Mouse (Mus musculus) ES-E14 (cell line): ENCODE results near the gene Fam3c. TPM values are rescaled to one million over a fixed set of nuclear protein-coding genes. Genes with fewer than 3 reads are reported as not detected.
A peak's percentile ranks its signal among the peaks of the same experiment; 100 is the strongest.

Experiments used
- DNase-seq: peaks from one replicate; pipeline ENCODE4 v3.0.0-alpha.2; 2013; ENCODE audit warnings: low read depth, low spot score
- H3K27ac ChIP-seq: 2 replicates; pipeline ENCODE4 v1.5.1; 2012; ENCODE audit warnings: low read depth, mild to moderate bottlenecking, low read length, moderate library complexity, mixed read lengths; ENCODE audit not compliant: poor library complexity, insufficient read depth, severe bottlenecking
- H3K36me3 ChIP-seq: 2 replicates; pipeline ENCODE4 v1.6.1; 2012; ENCODE audit warnings: mild to moderate bottlenecking, low read length, moderate library complexity, mixed read lengths; ENCODE audit not compliant: control insufficient read depth, poor library complexity, insufficient read depth, severe bottlenecking
- H3K4me1 ChIP-seq, 2 experiments: fragments of 150-350 bp in 1 of 2; sonication (generic) in 1 of 2; 2 replicates each; pipeline ENCODE4 v1.6.1; 2012; ENCODE audit warnings: low read length in 2 of 2, mild to moderate bottlenecking in 1 of 2, mixed read lengths in 1 of 2; ENCODE audit not compliant: control insufficient read depth in 2 of 2, insufficient read depth in 2 of 2, poor library complexity in 1 of 2
- H3K4me3 ChIP-seq, 2 experiments: fragments of 150-350 bp in 1 of 2; sonication (generic) in 1 of 2; 2 replicates each; pipeline ENCODE4 v1.5.1; 2012; ENCODE audit warnings: low read length in 2 of 2, low read depth in 1 of 2, mild to moderate bottlenecking in 1 of 2, mixed read lengths in 1 of 2; ENCODE audit not compliant: insufficient read depth in 1 of 2, poor library complexity in 1 of 2, severe bottlenecking in 1 of 2
- H3K9ac ChIP-seq: 2 replicates; pipeline ENCODE4 v1.6.1; 2012; ENCODE audit warnings: low read depth, mild to moderate bottlenecking, low read length, mixed read lengths; ENCODE audit not compliant: poor library complexity, insufficient read depth, severe bottlenecking
- H3K9me3 ChIP-seq: fragments of 150-350 bp; sonication (generic); 2 replicates; pipeline ENCODE4 v1.6.1; 2012; ENCODE audit warnings: low read depth, mild to moderate bottlenecking, low read length; ENCODE audit not compliant: control insufficient read depth, insufficient read depth
- CHD2 ChIP-seq: IDR thresholded peaks from 2 replicates; pipeline ENCODE4 v1.6.1; 2014; ENCODE audit warnings: mild to moderate bottlenecking, low read depth, low read length, inconsistent platforms
- HCFC1 ChIP-seq: IDR thresholded peaks from 2 replicates; pipeline ENCODE4 v1.6.1; 2012; ENCODE audit warnings: low read length, inconsistent platforms, borderline replicate concordance; ENCODE audit not compliant: insufficient read depth
- MAFK ChIP-seq: IDR thresholded peaks from 2 replicates; pipeline ENCODE4 v1.6.1; 2014; ENCODE audit warnings: mild to moderate bottlenecking, low read depth, low read length, inconsistent platforms; ENCODE audit not compliant: insufficient read depth
- ZC3H11A ChIP-seq: IDR thresholded peaks from 2 replicates; pipeline ENCODE4 v1.6.1; 2012; ENCODE audit warnings: low read depth, mild to moderate bottlenecking, inconsistent platforms, low read length, borderline replicate concordance
- ZNF384 ChIP-seq: IDR thresholded peaks from 2 replicates; pipeline ENCODE4 v1.6.1; 2012; ENCODE audit warnings: low read depth, low read length, inconsistent platforms
- in situ Hi-C, 2 experiments: fragments of 600-800 bp; cut with MboI; formaldehyde crosslinking; loops; one replicate each; pipeline ENCODE4 v1.15.1; 2025; ENCODE audit warnings: low sequenced_read_pairs in 2 of 2, inconsistent platforms in 1 of 2; ENCODE audit not compliant: unreplicated experiment in 2 of 2
- total RNA-seq: library from RNA; depleted of rRNA; stranded (reverse); fragments of 300-350 nt; gene quantifications from 2 replicates; pipeline ENCODE4 v1.2.3, GENCODE M21; 2012

Fam3c gene
- total RNA-seq, 1 experiment, result 68.2 TPM

GRCm38 (mm10) chr6:22327091-22327490 is 29.0 kb downstream of the Fam3c start:
- H3K9ac ChIP-seq, result no peak overlapping the region
- no peak for TF ChIP-seq ZNF384
- no peak for TF ChIP-seq MAFK
- no peak for TF ChIP-seq CHD2
- TF ChIP-seq ZC3H11A, result no peak
- no peak for TF ChIP-seq HCFC1
- DNase-seq, result no peak
- in situ Hi-C loops, result loop anchor here in 1 of 2 experiments (10.0 kb wide), 1 partner anchor 168 kb away; no protein-coding TSS in a partner anchor
- H3K9me3 ChIP-seq, result no peaks in the 10 kb centered on the region
- peaks cover 11% of the 10 kb centered on the region for H3K36me3 ChIP-seq
- no peak overlapping the region for H3K4me3 ChIP-seq
- peaks cover 0 to 4% of the 10 kb centered on the region in 2 experiments; a peak in 1 of 4 replicates for H3K4me1 ChIP-seq
- H3K27ac ChIP-seq, result no peak overlapping the region

GRCm38 (mm10) chr6:22326289-22326688 is 29.8 kb downstream of the Fam3c start:
- H3K36me3 ChIP-seq, result peaks cover 13% of the 10 kb centered on the region
- no peaks in the 10 kb centered on the region for H3K9me3 ChIP-seq
- H3K27ac ChIP-seq, result no peak overlapping the region
- DNase-seq, result no peak
- no peak overlapping the region for H3K9ac ChIP-seq
- TF ChIP-seq MAFK (no peak), ZNF384 (no peak), HCFC1 (no peak), ZC3H11A (no peak), CHD2 (no peak)
- in situ Hi-C loops, result loop anchor here in 1 of 2 experiments (10.0 kb wide), 1 partner anchor 169 kb away; no protein-coding TSS in a partner anchor
- no peak overlapping the region for H3K4me3 ChIP-seq
- peaks cover 0 to 4% of the 10 kb centered on the region in 2 experiments; a peak in 1 of 4 replicates for H3K4me1 ChIP-seq

- Histone ChIP-seq H3K9me3 (no peaks in the 10 kb centered on the region), H3K4me1 (0 out of 4 replicates have a peak, but pooled peaks cover 0 to 1% of the 10 kb centered on the region in 2 experiments), H3K4me3 (no peak overlapping the region), H3K9ac (no peak overlapping the region), H3K27ac (no peak overlapping the region), H3K36me3 (peaks cover 13% of the 10 kb centered on the region)
- in situ Hi-C loops, result loop anchor here in 1 of 2 experiments (10.0 kb wide), 1 partner anchor 169 kb away; no protein-coding TSS in a partner anchor
- TF ChIP-seq ZNF384 (no peak), ZC3H11A (0 out of 2 replicates have a peak, but pooled peaks have one; percentile 78)
- peak; percentile 40 for DNase-seq
Measured at GRCm38 (mm10) chr6:22325364-22326072, 30.5 kb downstream of the Fam3c start.

GRCm38 (mm10) chr6:22298059-22298458 is 58.0 kb downstream of the Fam3c start:
- in situ Hi-C loops, result no loop called here
- DNase-seq, result no peak
- no peaks in the 10 kb centered on the region for H3K9me3 ChIP-seq
- no peak overlapping the region for H3K4me3 ChIP-seq
- H3K36me3 ChIP-seq, result no peaks in the 10 kb centered on the region
- H3K4me1 ChIP-seq, result peaks cover 0 to 3% of the 10 kb centered on the region in 2 experiments; a peak in 1 of 4 replicates
- peak overlapping the region; percentile 28; the same call in 1 of the 2 replicates for H3K27ac ChIP-seq
- H3K9ac ChIP-seq, result no peak overlapping the region
- no peak for TF ChIP-seq MAFK
- no peak for TF ChIP-seq ZC3H11A
- TF ChIP-seq CHD2, result no peak
- TF ChIP-seq HCFC1, result no peak
- TF ChIP-seq ZNF384, result no peak
